Mouse (Mus musculus) cerebellum, adult 2 months (tissue): Measurements from ENCODE around the gene Tlr7.

Experiments
- CTCF ChIP-seq: fragments of 200-500 bp; IDR thresholded peaks from 2 replicates; pipeline ENCODE4 v1.5.1; 2011; ENCODE audit warnings: low read depth, mild to moderate bottlenecking, control low read depth, low read length, moderate library complexity, borderline replicate concordance; ENCODE audit not compliant: insufficient read depth
- POLR2A ChIP-seq: fragments of 200-500 bp; IDR thresholded peaks from 2 replicates; pipeline ENCODE4 v1.6.1; 2011; ENCODE audit warnings: low read length, control low read depth, borderline replicate concordance; ENCODE audit not compliant: insufficient read depth

GRCm38 (mm10) chrX:167334571-167334970 lies 4.2 kb upstream of the Tlr7 start:
- TF ChIP-seq POLR2A (no peak), CTCF (no peak)
